Mouse (Mus musculus): ENCODE results near the gene Nat8f6. TPM values are rescaled to one million over a fixed set of nuclear protein-coding genes. Genes with fewer than 3 reads are reported as not detected.
"Not testable (repeated sequence)": the region's sequence is repeated elsewhere in the genome, so short reads cannot be mapped to it uniquely, and the experiment has no call there.

Nat8f6 gene
- not detected in 2 replicates for polyA plus RNA-seq (2015; fragmentation: Nextera tagmentation; extraction: Ambion mirVana)

GRCm38 (mm10) chr6:85820837-85821236 lies at the start of gene Nat8f6, which contains the start of gene Nat8f5:
Gene Nat8f6, minus strand, starts transcription at chr6:85820954.
Gene Nat8f5, minus strand, starts transcription at chr6:85820972.
- 85% methylated on average over 5 of the region's 5 CpGs for WGBS

GRCm38 (mm10) chr6:85869006-85869405 lies 48.3 kb upstream of the Nat8f6 start, which contains the start of gene Nat8f2:
Gene Nat8f2, minus strand, starts transcription at chr6:85869158.
- H3K9me3 ChIP-seq; H3K27me3 ChIP-seq; H3K36me3 ChIP-seq; H3K4me1 ChIP-seq; H3K9ac ChIP-seq (replicated peaks); H3K4me3 ChIP-seq; H3K4me2 ChIP-seq (replicated peaks); H3K27ac ChIP-seq (replicated peaks); ATAC-seq (replicated peaks): not testable (repeated sequence)
- WGBS: 87% methylated on average over 5 of the region's 5 CpGs

More at GRCm38 (mm10) chr6:85820837-85821236, at the start of gene Nat8f6, which contains the start of gene Nat8f5:
- no peak within 1 kb of the TSS for H3K4me2 ChIP-seq (replicated peaks)
- no peak within 1 kb of the TSS for H3K4me3 ChIP-seq
- no peak within 1 kb of the TSS for H3K9ac ChIP-seq (replicated peaks)
- ATAC-seq (replicated peaks): no peak
- H3K27ac ChIP-seq (replicated peaks): no peak within 1 kb of the TSS
- no peaks in the 10 kb centered on the region for H3K27me3 ChIP-seq
- no peaks in the 10 kb centered on the region for H3K9me3 ChIP-seq
- no peaks in the 10 kb centered on the region for H3K4me1 ChIP-seq
- H3K36me3 ChIP-seq: no peaks in the 10 kb centered on the region

- WGBS: 91% methylated on average over 8 of the region's 8 CpGs
- Histone ChIP-seq H3K4me3 (no peak overlapping the region), H3K4me2 (replicated peaks) (no peak overlapping the region), H3K9me3 (no peaks in the 10 kb centered on the region), H3K36me3 (no peaks in the 10 kb centered on the region), H3K27me3 (no peaks in the 10 kb centered on the region), H3K4me1 (no peaks in the 10 kb centered on the region), H3K27ac (replicated peaks) (no peak overlapping the region), H3K9ac (replicated peaks) (no peak overlapping the region)
- no peak for ATAC-seq (replicated peaks)
Observed at GRCm38 (mm10) chr6:85867726-85868690, 47.3 kb upstream of the Nat8f6 start.

GRCm38 (mm10) chr6:85866995-85867394 lies 46.2 kb upstream of the Nat8f6 start:
- H3K4me3 ChIP-seq; H3K9ac ChIP-seq (replicated peaks); H3K4me1 ChIP-seq; H3K27ac ChIP-seq (replicated peaks); H3K36me3 ChIP-seq; H3K4me2 ChIP-seq (replicated peaks); H3K27me3 ChIP-seq; H3K9me3 ChIP-seq; ATAC-seq (replicated peaks): not testable (repeated sequence)
- 71% methylated on average over 1 of the region's 1 CpGs for WGBS

GRCm38 (mm10) chr6:85866166-85866565 lies 45.4 kb upstream of the Nat8f6 start:
- H3K4me1 ChIP-seq; H3K27me3 ChIP-seq; H3K36me3 ChIP-seq; H3K9me3 ChIP-seq; H3K4me2 ChIP-seq (replicated peaks); H3K9ac ChIP-seq (replicated peaks); ATAC-seq (replicated peaks); H3K4me3 ChIP-seq; H3K27ac ChIP-seq (replicated peaks): not testable (repeated sequence)
- WGBS: 89% methylated on average over 3 of the region's 3 CpGs

GRCm38 (mm10) chr6:85864900-85865639 lies 44.3 kb upstream of the Nat8f6 start:
- not testable (repeated sequence) for H3K9me3 ChIP-seq; ATAC-seq (replicated peaks); H3K4me2 ChIP-seq (replicated peaks); H3K36me3 ChIP-seq; H3K27ac ChIP-seq (replicated peaks); H3K4me1 ChIP-seq; H3K4me3 ChIP-seq; H3K27me3 ChIP-seq; H3K9ac ChIP-seq (replicated peaks)
- 64% methylated on average over 6 of the region's 7 CpGs for WGBS

- Histone ChIP-seq H3K4me3 (no peak overlapping the region), H3K4me1 (no peaks in the 10 kb centered on the region), H3K27me3 (no peaks in the 10 kb centered on the region), H3K27ac (replicated peaks) (no peak overlapping the region), H3K9me3 (no peaks in the 10 kb centered on the region), H3K9ac (replicated peaks) (no peak overlapping the region), H3K36me3 (no peaks in the 10 kb centered on the region), H3K4me2 (replicated peaks) (no peak overlapping the region)
- WGBS: 90% methylated on average over 2 of the region's 2 CpGs
- ATAC-seq (replicated peaks): no peak
Observed at GRCm38 (mm10) chr6:85863840-85864239, 43.1 kb upstream of the Nat8f6 start.

GRCm38 (mm10) chr6:85863136-85863535 lies 42.4 kb upstream of the Nat8f6 start:
- no peak overlapping the region for H3K9ac ChIP-seq (replicated peaks)
- H3K9me3 ChIP-seq: no peaks in the 10 kb centered on the region
- H3K36me3 ChIP-seq: no peaks in the 10 kb centered on the region
- H3K4me1 ChIP-seq: no peaks in the 10 kb centered on the region
- H3K27me3 ChIP-seq: no peaks in the 10 kb centered on the region
- no peak overlapping the region for H3K27ac ChIP-seq (replicated peaks)
- H3K4me3 ChIP-seq: no peak overlapping the region
- no peak overlapping the region for H3K4me2 ChIP-seq (replicated peaks)
- 71% methylated on average over 2 of the region's 2 CpGs for WGBS
- no peak for ATAC-seq (replicated peaks)

GRCm38 (mm10) chr6:85862565-85862964 lies 41.8 kb upstream of the Nat8f6 start:
- ATAC-seq (replicated peaks): no peak
- Histone ChIP-seq H3K4me1 (no peaks in the 10 kb centered on the region), H3K4me3 (no peak overlapping the region), H3K9me3 (no peaks in the 10 kb centered on the region), H3K36me3 (no peaks in the 10 kb centered on the region), H3K27ac (replicated peaks) (no peak overlapping the region), H3K4me2 (replicated peaks) (no peak overlapping the region), H3K9ac (replicated peaks) (no peak overlapping the region), H3K27me3 (no peaks in the 10 kb centered on the region)
- 43% methylated on average over 3 of the region's 3 CpGs for WGBS

- Histone ChIP-seq H3K4me3 (no peak overlapping the region), H3K9ac (replicated peaks) (no peak overlapping the region), H3K27ac (replicated peaks) (no peak overlapping the region), H3K4me2 (replicated peaks) (no peak overlapping the region), H3K27me3 (no peaks in the 10 kb centered on the region), H3K9me3 (no peaks in the 10 kb centered on the region), H3K36me3 (no peaks in the 10 kb centered on the region), H3K4me1 (no peaks in the 10 kb centered on the region)
- no peak for ATAC-seq (replicated peaks)
- 82% methylated on average over 3 of the region's 3 CpGs for WGBS
Observed at GRCm38 (mm10) chr6:85861247-85861646, 40.5 kb upstream of the Nat8f6 start.

- Histone ChIP-seq H3K4me3 (no peak overlapping the region), H3K36me3 (no peaks in the 10 kb centered on the region), H3K4me1 (no peaks in the 10 kb centered on the region), H3K27ac (replicated peaks) (no peak overlapping the region), H3K9me3 (no peaks in the 10 kb centered on the region), H3K9ac (replicated peaks) (no peak overlapping the region), H3K27me3 (no peaks in the 10 kb centered on the region), H3K4me2 (replicated peaks) (no peak overlapping the region)
- ATAC-seq (replicated peaks): peak; percentile 53; the same call in 1 of the 2 replicates
- 81% methylated on average over 1 of the region's 1 CpGs for WGBS
Observed at GRCm38 (mm10) chr6:85856194-85856678, 35.5 kb upstream of the Nat8f6 start.

GRCm38 (mm10) chr6:85853481-85853880 lies 32.7 kb upstream of the Nat8f6 start:
- Histone ChIP-seq H3K27ac (replicated peaks) (no peak overlapping the region), H3K4me1 (no peaks in the 10 kb centered on the region), H3K9ac (replicated peaks) (no peak overlapping the region), H3K9me3 (no peaks in the 10 kb centered on the region), H3K4me3 (no peak overlapping the region), H3K27me3 (no peaks in the 10 kb centered on the region), H3K36me3 (no peaks in the 10 kb centered on the region), H3K4me2 (replicated peaks) (no peak overlapping the region)
- no peak for ATAC-seq (replicated peaks)
- 68% methylated on average over 3 of the region's 3 CpGs for WGBS

Data from forebrain, embryonic 15.5 days (tissue).